Mouse (Mus musculus): ENCODE data around the gene Szrd1. TPM values are rescaled to one million over a fixed set of nuclear protein-coding genes. Genes with fewer than 3 reads are reported as not detected.
A peak's percentile ranks its signal among the peaks of the same experiment; 100 is the strongest.
"Not testable (repeated sequence)": the region's sequence is repeated elsewhere in the genome, so short reads cannot be mapped to it uniquely, and the experiment has no call there.

Gene Szrd1
- total RNA-seq, 2 experiments from 2014 or later = 103 to 107 TPM

- peak; percentile 96 for DNase-seq
Observed at GRCm38 (mm10) chr4:141147112-141148008, 7.8 kb upstream of the Szrd1 start, which contains the start of gene Fbxo42. TSS of gene Fbxo42 (plus strand) at chr4:141147913.

GRCm38 (mm10) chr4:141146491-141147033, 7.0 kb upstream of the Szrd1 start:
- no peak for DNase-seq

- DNase-seq = not testable (repeated sequence)
Observed at GRCm38 (mm10) chr4:141145124-141145523, 5.5 kb upstream of the Szrd1 start.

- DNase-seq = peak; percentile 83
Observed at GRCm38 (mm10) chr4:141142285-141142811, 2.8 kb upstream of the Szrd1 start.

GRCm38 (mm10) chr4:141140967-141141366, 1.4 kb upstream of the Szrd1 start:
- DNase-seq = no peak

- DNase-seq = not testable (repeated sequence)
Observed at GRCm38 (mm10) chr4:141140354-141140753, 779 bp upstream of the Szrd1 start.

GRCm38 (mm10) chr4:141138425-141139115, 1.0 kb downstream of the Szrd1 start:
- no peak for DNase-seq

- DNase-seq = not testable (repeated sequence)
Observed at GRCm38 (mm10) chr4:141137740-141138139, 1.8 kb downstream of the Szrd1 start.

- no peak for DNase-seq
Observed at GRCm38 (mm10) chr4:141136126-141136525, 3.4 kb downstream of the Szrd1 start.

- DNase-seq = peak; percentile 34
Observed at GRCm38 (mm10) chr4:141134751-141135530, 4.6 kb downstream of the Szrd1 start.

- DNase-seq = no peak
Observed at GRCm38 (mm10) chr4:141134031-141134441, 5.5 kb downstream of the Szrd1 start.

GRCm38 (mm10) chr4:141133227-141133626, 6.3 kb downstream of the Szrd1 start:
- DNase-seq = no peak

GRCm38 (mm10) chr4:141132191-141132590, 7.4 kb downstream of the Szrd1 start:
- DNase-seq = no peak

GRCm38 (mm10) chr4:141131531-141132061, 8.0 kb downstream of the Szrd1 start:
- DNase-seq = no peak

GRCm38 (mm10) chr4:141130704-141131342, 8.8 kb downstream of the Szrd1 start:
- no peak for DNase-seq

- DNase-seq = no peak
Observed at GRCm38 (mm10) chr4:141129190-141129710, 10.3 kb downstream of the Szrd1 start.

GRCm38 (mm10) chr4:141123065-141123464, 16.5 kb downstream of the Szrd1 start:
- no peak for DNase-seq

GRCm38 (mm10) chr4:141122663-141123062, 16.9 kb downstream of the Szrd1 start:
- no peak for DNase-seq

- DNase-seq = peak; percentile 73
Observed at GRCm38 (mm10) chr4:141120700-141121099, 18.9 kb downstream of the Szrd1 start.

- no peak for DNase-seq
Observed at GRCm38 (mm10) chr4:141118691-141119090, 20.9 kb downstream of the Szrd1 start.

GRCm38 (mm10) chr4:141115398-141115797, 24.2 kb downstream of the Szrd1 start:
- no peak for DNase-seq

Measured in heart, postnatal 4 days (tissue).